Mouse (Mus musculus) Muller cell, postnatal 12 days (primary cell): Measurements from ENCODE around the gene A130010J15Rik.

ENCODE experiments used
- DNase-seq: peaks from one replicate; pipeline ENCODE4 v3.0.0-alpha.2; 2015; ENCODE audit errors: inconsistent ontology term

Gene A130010J15Rik

GRCm38 (mm10) chr1:193200640-193201382 lies 33.0 kb downstream of the A130010J15Rik start:
- DNase-seq: no peak

- no peak for DNase-seq
These were observed 33.5 kb downstream of the A130010J15Rik start, which contains the start of gene Traf3ip3 for GRCm38 (mm10) chr1:193201383-193201778. Gene Traf3ip3, minus strand, starts transcription at chr1:193201703.

- no peak for DNase-seq
These were observed 36.0 kb downstream of the A130010J15Rik start for GRCm38 (mm10) chr1:193203821-193204220.

GRCm38 (mm10) chr1:193205431-193205830 lies 37.6 kb downstream of the A130010J15Rik start:
- no peak for DNase-seq

GRCm38 (mm10) chr1:193207503-193207902 lies 39.7 kb downstream of the A130010J15Rik start, which contains the start of gene Lamb3:
Gene Lamb3, plus strand, starts transcription at chr1:193207699.
- DNase-seq: no peak

GRCm38 (mm10) chr1:193208178-193208577 lies 40.3 kb downstream of the A130010J15Rik start:
- peak; percentile 13 for DNase-seq

- no peak for DNase-seq
These were observed 43.5 kb downstream of the A130010J15Rik start for GRCm38 (mm10) chr1:193211371-193211770.

- DNase-seq: no peak
These were observed 46.2 kb downstream of the A130010J15Rik start for GRCm38 (mm10) chr1:193214053-193214452.

- no peak for DNase-seq
These were observed 48.2 kb downstream of the A130010J15Rik start for GRCm38 (mm10) chr1:193216000-193216399.

- no peak for DNase-seq
These were observed 52.6 kb downstream of the A130010J15Rik start for GRCm38 (mm10) chr1:193220408-193220807.

GRCm38 (mm10) chr1:193225531-193225930 lies 57.7 kb downstream of the A130010J15Rik start:
- DNase-seq: peak; percentile 27

- no peak for DNase-seq
These were observed 58.3 kb downstream of the A130010J15Rik start for GRCm38 (mm10) chr1:193226114-193226513.

- DNase-seq: no peak
These were observed 59.1 kb downstream of the A130010J15Rik start for GRCm38 (mm10) chr1:193226724-193227522.
